Mouse (Mus musculus) heart, embryonic 12.5 days (tissue): ENCODE results near the gene Aldh1a3. TPM values are rescaled to one million over a fixed set of nuclear protein-coding genes. Genes with fewer than 3 reads are reported as not detected.

ENCODE experiments used
- ATAC-seq: fragments of 200-750 bp; cut with Nextera tagmentation; 2 replicates; pipeline ENCODE4 v1.8.0; 2017; ENCODE audit warnings: moderate TSS enrichment, moderate library complexity; ENCODE audit not compliant: insufficient number of reproducible peaks, low FRiP score
- H3K27ac ChIP-seq: fragments of 300-500 bp; sonication (generic); 2 replicates; pipeline ENCODE4 v1.5.1; 2016; ENCODE audit warnings: mild to moderate bottlenecking, moderate library complexity; ENCODE audit not compliant: poor library complexity, severe bottlenecking
- H3K27me3 ChIP-seq: fragments of 300-500 bp; sonication (generic); replicated peaks from 2 replicates; pipeline ENCODE4 v1.6.1; 2016; ENCODE audit warnings: mild to moderate bottlenecking, moderate library complexity
- H3K36me3 ChIP-seq: fragments of 300-500 bp; sonication (generic); 2 replicates; pipeline ENCODE4 v1.6.1; 2016; ENCODE audit warnings: mild to moderate bottlenecking, moderate library complexity
- H3K4me1 ChIP-seq: fragments of 300-500 bp; sonication (generic); replicated peaks from 2 replicates; pipeline ENCODE4 v1.6.1; 2016; ENCODE audit warnings: mild to moderate bottlenecking
- H3K4me2 ChIP-seq: fragments of 300-500 bp; sonication (generic); 2 replicates; pipeline ENCODE4 v1.6.1; 2016; ENCODE audit warnings: mild to moderate bottlenecking, moderate library complexity
- H3K4me3 ChIP-seq: fragments of 300-500 bp; sonication (generic); 2 replicates; pipeline ENCODE4 v1.5.1; 2016; ENCODE audit warnings: mild to moderate bottlenecking
- H3K9ac ChIP-seq: fragments of 300-500 bp; sonication (generic); 2 replicates; pipeline ENCODE4 v1.6.1; 2016; ENCODE audit warnings: mild to moderate bottlenecking, moderate library complexity
- H3K9me3 ChIP-seq: fragments of 300-500 bp; sonication (generic); replicated peaks from 2 replicates; pipeline ENCODE4 v1.6.1; 2016; ENCODE audit warnings: mild to moderate bottlenecking, moderate library complexity
- WGBS: fragments of 180-500 bp; shearing (Covaris S2); methylation state at CpG from one replicate; pipeline ENCODE4 v1.1.7; 2016; 5-methylcytosine and 5-hydroxymethylcytosine counted together
- polyA plus RNA-seq: library from polyadenylated mRNA; unstranded; fragments of >200 nt; fragmentation: Nextera tagmentation; extraction: Ambion mirVana; gene quantifications from 2 replicates; pipeline ENCODE4 v1.2.1, GENCODE M21; 2016

Gene Aldh1a3
- polyA plus RNA-seq, 1 experiment from 2014 or later = 0.69 TPM

GRCm38 (mm10) chr7:66369071-66369933 is 58.0 kb downstream of the Aldh1a3 start:
- ATAC-seq = no peak
- Histone ChIP-seq H3K4me3 (no peak overlapping the region), H3K9me3 (no peaks in the 10 kb centered on the region), H3K27ac (peak overlapping the region; percentile 12; the same call in 1 of the 2 replicates), H3K4me1 (peaks cover 10% of the 10 kb centered on the region), H3K36me3 (peaks cover 3% of the 10 kb centered on the region; the same call in 1 of the 2 replicates), H3K4me2 (no peak overlapping the region), H3K9ac (no peak overlapping the region), H3K27me3 (no peaks in the 10 kb centered on the region)
- 57% methylated on average over 5 of the region's 5 CpGs for WGBS

GRCm38 (mm10) chr7:66365904-66366303 is 61.4 kb downstream of the Aldh1a3 start, which contains the start of gene Gm10974:
Gene Gm10974 (plus strand): TSS chr7:66365905.
- Histone ChIP-seq H3K4me1 (peaks cover 10% of the 10 kb centered on the region), H3K4me2 (no peak within 1 kb of the TSS), H3K4me3 (no peak within 1 kb of the TSS), H3K9ac (no peak within 1 kb of the TSS), H3K27ac (no peak within 1 kb of the TSS), H3K27me3 (no peaks in the 10 kb centered on the region), H3K9me3 (peaks cover 11% of the 10 kb centered on the region), H3K36me3 (peaks cover 6% of the 10 kb centered on the region)
- WGBS = 43% methylated on average over 2 of the region's 2 CpGs
- no peak for ATAC-seq

GRCm38 (mm10) chr7:66365411-66365810 is 61.9 kb downstream of the Aldh1a3 start:
- Histone ChIP-seq H3K9me3 (peaks cover 14% of the 10 kb centered on the region), H3K36me3 (peaks cover 9% of the 10 kb centered on the region), H3K4me1 (peaks cover 10% of the 10 kb centered on the region), H3K4me2 (no peak overlapping the region), H3K27ac (no peak overlapping the region), H3K4me3 (no peak overlapping the region), H3K27me3 (no peaks in the 10 kb centered on the region), H3K9ac (no peak overlapping the region)
- 66% methylated on average over 2 of the region's 2 CpGs for WGBS
- ATAC-seq = no peak

- ATAC-seq = no peak
- no peak overlapping the region for H3K4me2 ChIP-seq
These were observed 62.8 kb downstream of the Aldh1a3 start for GRCm38 (mm10) chr7:66364491-66364890.

GRCm38 (mm10) chr7:66359044-66359443 is 68.3 kb downstream of the Aldh1a3 start:
- Histone ChIP-seq H3K4me2 (no peak overlapping the region), H3K4me1 (no peaks in the 10 kb centered on the region), H3K9me3 (peaks cover 15% of the 10 kb centered on the region), H3K9ac (no peak overlapping the region), H3K27ac (no peak overlapping the region), H3K27me3 (no peaks in the 10 kb centered on the region), H3K36me3 (peaks cover 9% of the 10 kb centered on the region), H3K4me3 (no peak overlapping the region)
- 80% methylated on average over 4 of the region's 4 CpGs for WGBS
- no peak for ATAC-seq

More at GRCm38 (mm10) chr7:66364491-66364890, 62.8 kb downstream of the Aldh1a3 start:
- peaks cover 8% of the 10 kb centered on the region for H3K4me1 ChIP-seq
- no peaks in the 10 kb centered on the region for H3K27me3 ChIP-seq
- 91% methylated on average over 11 of the region's 11 CpGs for WGBS
- peaks cover 12% of the 10 kb centered on the region for H3K36me3 ChIP-seq
- no peak overlapping the region for H3K9ac ChIP-seq
- H3K9me3 ChIP-seq = peaks cover 15% of the 10 kb centered on the region
- no peak overlapping the region for H3K4me3 ChIP-seq
- H3K27ac ChIP-seq = no peak overlapping the region

GRCm38 (mm10) chr7:66358461-66358860 is 68.9 kb downstream of the Aldh1a3 start:
- 86% methylated on average over 3 of the region's 3 CpGs for WGBS
- Histone ChIP-seq H3K36me3 (peaks cover 9% of the 10 kb centered on the region), H3K4me3 (no peak overlapping the region), H3K4me2 (no peak overlapping the region), H3K4me1 (no peaks in the 10 kb centered on the region), H3K9ac (no peak overlapping the region), H3K9me3 (peaks cover 15% of the 10 kb centered on the region), H3K27ac (no peak overlapping the region), H3K27me3 (no peaks in the 10 kb centered on the region)
- ATAC-seq = no peak

GRCm38 (mm10) chr7:66355791-66356522 is 71.4 kb downstream of the Aldh1a3 start:
- no peak for ATAC-seq
- 75% methylated on average over 8 of the region's 8 CpGs for WGBS
- Histone ChIP-seq H3K9me3 (peaks cover 3% of the 10 kb centered on the region; the same call in 1 of the 2 replicates), H3K9ac (no peak overlapping the region), H3K4me1 (no peaks in the 10 kb centered on the region), H3K27me3 (no peaks in the 10 kb centered on the region), H3K4me2 (no peak overlapping the region), H3K27ac (no peak overlapping the region), H3K36me3 (peaks cover 6% of the 10 kb centered on the region), H3K4me3 (no peak overlapping the region)

GRCm38 (mm10) chr7:66354911-66355310 is 72.4 kb downstream of the Aldh1a3 start:
- H3K36me3 ChIP-seq = no peaks in the 10 kb centered on the region
- WGBS = 53% methylated on average over 3 of the region's 3 CpGs

GRCm38 (mm10) chr7:66351074-66351473 is 76.2 kb downstream of the Aldh1a3 start:
- ATAC-seq = no peak
- Histone ChIP-seq H3K9ac (no peak overlapping the region), H3K27ac (no peak overlapping the region), H3K4me2 (no peak overlapping the region), H3K27me3 (no peaks in the 10 kb centered on the region), H3K9me3 (no peaks in the 10 kb centered on the region), H3K4me3 (no peak overlapping the region), H3K4me1 (peaks cover 9% of the 10 kb centered on the region; the same call in 1 of the 2 replicates), H3K36me3 (no peaks in the 10 kb centered on the region)
- 84% methylated on average over 4 of the region's 4 CpGs for WGBS

More at GRCm38 (mm10) chr7:66354911-66355310, 72.4 kb downstream of the Aldh1a3 start:
- no peak overlapping the region for H3K27ac ChIP-seq
- ATAC-seq = no peak
- no peak overlapping the region for H3K9ac ChIP-seq
- no peak overlapping the region for H3K4me2 ChIP-seq
- no peaks in the 10 kb centered on the region for H3K27me3 ChIP-seq
- H3K4me3 ChIP-seq = no peak overlapping the region
- no peaks in the 10 kb centered on the region for H3K9me3 ChIP-seq
- H3K4me1 ChIP-seq = peaks cover 1% of the 10 kb centered on the region; the same call in 1 of the 2 replicates

- Histone ChIP-seq H3K27me3 (no peaks in the 10 kb centered on the region), H3K4me3 (no peak overlapping the region), H3K4me1 (peaks cover 9% of the 10 kb centered on the region; the same call in 1 of the 2 replicates), H3K9ac (no peak overlapping the region), H3K36me3 (no peaks in the 10 kb centered on the region), H3K9me3 (no peaks in the 10 kb centered on the region), H3K4me2 (no peak overlapping the region), H3K27ac (no peak overlapping the region)
- ATAC-seq = no peak
- WGBS = 54% methylated on average over 11 of the region's 11 CpGs
These were observed 77.6 kb downstream of the Aldh1a3 start for GRCm38 (mm10) chr7:66349670-66350069.

- Histone ChIP-seq H3K36me3 (no peaks in the 10 kb centered on the region), H3K4me3 (no peak overlapping the region)
- 82% methylated on average over 10 of the region's 10 CpGs for WGBS
These were observed 78.7 kb downstream of the Aldh1a3 start for GRCm38 (mm10) chr7:66348588-66348987.

More at GRCm38 (mm10) chr7:66348588-66348987, 78.7 kb downstream of the Aldh1a3 start:
- Histone ChIP-seq H3K27ac (no peak overlapping the region), H3K9me3 (no peaks in the 10 kb centered on the region), H3K27me3 (no peaks in the 10 kb centered on the region), H3K4me1 (peaks cover 9% of the 10 kb centered on the region; the same call in 1 of the 2 replicates), H3K4me2 (no peak overlapping the region), H3K9ac (no peak overlapping the region)
- no peak for ATAC-seq
